Mouse (Mus musculus) lung, postnatal 0 days (tissue): ENCODE data around the gene Ubash3b. TPM values are rescaled to one million over a fixed set of nuclear protein-coding genes. Genes with fewer than 3 reads are reported as not detected.
A peak's percentile ranks its signal among the peaks of the same experiment; 100 is the strongest.

Source experiments
- ATAC-seq: fragments of 200-750 bp; cut with Nextera tagmentation; 2 replicates; pipeline ENCODE4 v1.8.0; 2017; ENCODE audit warnings: moderate library complexity
- DNase-seq: peaks from one replicate; pipeline ENCODE4 v3.0.0-alpha.2; 2016; ENCODE audit warnings: low spot score
- H3K27ac ChIP-seq: fragments of 300-500 bp; sonication (generic); 2 replicates; pipeline ENCODE4 v1.5.1; 2014; ENCODE audit warnings: antibody characterized with exemption, mild to moderate bottlenecking, low read length, mixed read lengths
- H3K27me3 ChIP-seq: fragments of 300-500 bp; sonication (generic); replicated peaks from 2 replicates; pipeline ENCODE4 v1.6.1; 2014; ENCODE audit warnings: low read length, mixed read lengths; ENCODE audit not compliant: insufficient read depth
- H3K36me3 ChIP-seq: fragments of 300-500 bp; sonication (generic); 2 replicates; pipeline ENCODE4 v1.6.1; 2014; ENCODE audit warnings: low read length, mixed read lengths; ENCODE audit not compliant: insufficient read depth
- H3K4me1 ChIP-seq: fragments of 300-500 bp; sonication (generic); 2 replicates; pipeline ENCODE4 v1.6.1; 2014; ENCODE audit warnings: antibody characterized with exemption, low read depth, low read length, mixed read lengths; ENCODE audit not compliant: insufficient read depth
- H3K4me2 ChIP-seq: fragments of 300-500 bp; sonication (generic); replicated peaks from 2 replicates; pipeline ENCODE4 v1.6.1; 2014; ENCODE audit warnings: low read depth, mild to moderate bottlenecking, low read length, moderate library complexity, mixed read lengths
- H3K4me3 ChIP-seq: fragments of 300-500 bp; sonication (generic); 2 replicates; pipeline ENCODE4 v1.5.1; 2014; ENCODE audit warnings: low read depth, low read length
- H3K9ac ChIP-seq: fragments of 300-500 bp; sonication (generic); replicated peaks from 2 replicates; pipeline ENCODE4 v1.6.1; 2014; ENCODE audit warnings: low read depth, mild to moderate bottlenecking
- H3K9me3 ChIP-seq: fragments of 300-500 bp; sonication (generic); 2 replicates; pipeline ENCODE4 v1.6.1; 2016; ENCODE audit warnings: low read length, mixed read lengths
- CTCF ChIP-seq: IDR thresholded peaks from 2 replicates; pipeline ENCODE4 v1.5.1; 2016; ENCODE audit warnings: antibody characterized with exemption, mild to moderate bottlenecking
- EP300 ChIP-seq: IDR thresholded peaks from 2 replicates; pipeline ENCODE4 v1.6.1; 2016; ENCODE audit warnings: antibody characterized with exemption, mild to moderate bottlenecking, control low read depth
- WGBS: fragments of 180-500 bp; shearing (Covaris S2); extraction: QIAGEN DNeasy Blood & Tissue Kit; methylation state at CpG from one replicate; pipeline ENCODE4 v1.1.7; 2014; 5-methylcytosine and 5-hydroxymethylcytosine counted together
- polyA plus RNA-seq: library from polyadenylated mRNA; unstranded; fragments of >200 nt; fragmentation: Nextera tagmentation; extraction: Ambion mirVana; gene quantifications from 2 replicates; pipeline ENCODE4 v1.2.1, GENCODE M21; 2015

Gene Ubash3b
- polyA plus RNA-seq, 1 experiment from 2014 or later, result 4.1 TPM

DNA sequence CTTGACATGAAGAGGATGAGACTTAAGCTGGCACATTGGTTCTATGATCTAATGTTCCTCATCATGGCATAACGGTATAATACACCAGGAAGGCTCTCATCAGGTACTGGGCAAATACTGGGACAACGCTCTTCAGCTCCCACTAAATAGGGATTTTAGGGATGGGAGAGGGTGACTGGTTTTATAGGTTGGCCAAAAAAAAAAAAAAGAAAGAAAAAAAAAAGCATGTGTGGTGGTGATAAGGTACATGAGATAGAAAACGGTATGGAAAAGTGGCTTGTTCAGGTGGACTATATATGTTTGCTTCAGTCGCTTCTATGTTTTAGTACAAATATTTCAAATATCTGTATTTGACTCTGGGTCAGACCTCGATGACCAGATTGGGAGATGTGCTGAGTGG, 86.0 kb downstream of the Ubash3b start:
- no peaks in the 10 kb centered on the region for H3K27me3 ChIP-seq
- no peak overlapping the region for H3K9ac ChIP-seq
- no peak overlapping the region for H3K4me2 ChIP-seq
- ATAC-seq (no peak), DNase-seq (no peak)
- 85% methylated on average over 5 of the region's 5 CpGs for WGBS
- no peak overlapping the region for H3K4me3 ChIP-seq
- no peaks in the 10 kb centered on the region for H3K36me3 ChIP-seq
- no peaks in the 10 kb centered on the region for H3K9me3 ChIP-seq
- no peak for TF ChIP-seq CTCF
- TF ChIP-seq EP300, result no peak
- H3K27ac ChIP-seq, result no peak overlapping the region
- H3K4me1 ChIP-seq, result no peaks in the 10 kb centered on the region

DNA sequence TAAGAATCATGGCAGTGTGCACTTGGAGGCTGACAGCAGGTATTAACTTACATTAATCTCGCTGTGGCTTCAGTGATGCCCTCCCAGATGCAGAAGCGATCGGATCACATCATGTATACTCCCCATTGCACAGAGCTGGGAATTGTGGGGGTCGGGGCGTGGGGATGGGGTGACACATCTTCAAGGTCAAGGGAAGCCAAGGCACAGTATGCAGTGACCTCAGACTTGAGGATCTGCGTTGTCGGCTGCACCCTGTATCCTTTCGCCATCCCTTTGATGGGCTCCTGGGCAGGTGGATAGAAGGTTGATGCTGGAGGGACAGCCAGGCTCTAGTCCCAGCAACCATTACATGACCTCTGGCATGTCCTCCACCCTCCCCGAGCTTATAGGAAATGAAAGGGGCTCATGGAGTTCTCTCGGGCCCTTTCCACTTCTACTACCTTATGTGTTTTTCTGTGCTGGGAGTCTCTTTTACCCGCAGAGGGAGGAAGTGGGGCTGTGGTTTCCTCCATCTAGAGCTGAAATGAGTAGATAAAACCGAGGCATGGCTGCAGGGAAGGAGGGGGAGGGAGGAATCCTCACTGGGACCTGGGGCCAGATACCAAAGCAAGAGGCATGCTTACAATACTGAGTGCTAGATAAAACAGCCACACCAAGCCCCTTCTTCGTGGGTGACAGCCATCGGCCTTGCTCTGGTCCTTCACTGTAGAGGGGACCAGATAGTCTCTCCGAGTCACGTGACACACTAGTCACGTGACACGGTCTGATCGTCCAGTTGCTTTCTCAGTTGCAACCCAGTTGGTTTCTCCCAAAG, 88.1 kb downstream of the Ubash3b start:
- no peaks in the 10 kb centered on the region for H3K4me1 ChIP-seq
- no peak overlapping the region for H3K27ac ChIP-seq
- H3K9ac ChIP-seq, result no peak overlapping the region
- no peaks in the 10 kb centered on the region for H3K27me3 ChIP-seq
- no peaks in the 10 kb centered on the region for H3K9me3 ChIP-seq
- no peak for TF ChIP-seq EP300
- no peak for TF ChIP-seq CTCF
- H3K4me3 ChIP-seq, result no peak overlapping the region
- WGBS, result 73% methylated on average over 19 of the region's 19 CpGs
- no peak overlapping the region for H3K4me2 ChIP-seq
- ATAC-seq, result no peak
- H3K36me3 ChIP-seq, result no peaks in the 10 kb centered on the region
- peak; percentile 15 for DNase-seq

DNA sequence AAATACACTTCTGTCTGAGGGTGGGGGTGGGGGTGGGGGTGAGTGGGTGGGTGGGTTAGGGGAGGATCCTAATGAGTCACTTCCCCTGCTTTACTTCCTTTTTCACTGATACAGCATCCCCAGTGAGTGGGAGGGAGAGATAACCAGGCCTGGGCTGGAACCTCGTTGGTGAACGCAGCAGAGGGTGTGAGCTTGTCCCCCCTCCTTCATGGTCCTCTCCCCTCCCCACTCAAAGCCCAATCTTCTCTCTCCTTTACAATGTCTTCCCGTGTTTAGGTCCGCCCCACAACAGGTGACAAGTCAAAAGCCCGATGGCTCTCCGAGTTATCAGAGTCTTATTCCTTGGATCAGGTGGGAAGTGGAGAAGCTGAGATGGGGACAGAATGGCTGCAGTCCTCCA, 88.7 kb downstream of the Ubash3b start:
- Histone ChIP-seq H3K9me3 (no peaks in the 10 kb centered on the region), H3K36me3 (no peaks in the 10 kb centered on the region), H3K27me3 (no peaks in the 10 kb centered on the region), H3K9ac (no peak overlapping the region), H3K27ac (no peak overlapping the region), H3K4me1 (0 out of 2 replicates have a peak, but pooled peaks cover 3% of the 10 kb centered on the region), H3K4me2 (no peak overlapping the region), H3K4me3 (no peak overlapping the region)
- DNase-seq (no peak), ATAC-seq (peak; percentile 49)
- TF ChIP-seq CTCF (no peak), EP300 (no peak)
- WGBS, result 62% methylated on average over 6 of the region's 6 CpGs

DNA sequence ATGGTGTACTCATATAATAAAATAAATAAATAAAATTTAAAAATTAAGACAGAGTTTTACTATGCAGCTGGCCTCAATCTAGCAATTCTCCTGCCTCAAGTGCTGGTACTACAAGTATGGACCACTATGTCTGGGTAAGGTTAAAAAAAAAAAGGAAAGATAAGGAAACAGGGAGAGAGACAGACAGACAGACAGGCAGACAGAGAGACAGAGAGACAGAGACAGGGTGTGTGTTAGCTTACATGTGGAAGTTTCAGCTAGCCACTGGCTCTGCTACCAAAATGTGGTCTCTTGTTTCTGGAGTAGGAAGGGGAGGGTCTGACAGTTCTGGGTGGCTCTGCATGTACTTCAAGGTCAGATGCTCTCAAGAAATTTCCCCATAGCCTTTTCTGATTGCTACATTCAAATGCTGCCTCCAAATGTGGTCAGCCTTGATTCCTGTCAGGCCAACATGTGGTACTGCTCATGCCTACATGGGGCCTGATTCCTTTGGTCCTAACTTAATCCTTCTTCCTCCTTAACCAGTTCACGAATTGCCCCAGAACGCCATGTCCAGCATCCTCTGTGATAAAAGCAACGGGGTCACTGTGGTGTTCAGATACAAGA, 89.5 kb downstream of the Ubash3b start:
- no peak overlapping the region for H3K4me2 ChIP-seq
- 0 out of 2 replicates have a peak, but pooled peaks cover 6% of the 10 kb centered on the region for H3K4me1 ChIP-seq

DNA sequence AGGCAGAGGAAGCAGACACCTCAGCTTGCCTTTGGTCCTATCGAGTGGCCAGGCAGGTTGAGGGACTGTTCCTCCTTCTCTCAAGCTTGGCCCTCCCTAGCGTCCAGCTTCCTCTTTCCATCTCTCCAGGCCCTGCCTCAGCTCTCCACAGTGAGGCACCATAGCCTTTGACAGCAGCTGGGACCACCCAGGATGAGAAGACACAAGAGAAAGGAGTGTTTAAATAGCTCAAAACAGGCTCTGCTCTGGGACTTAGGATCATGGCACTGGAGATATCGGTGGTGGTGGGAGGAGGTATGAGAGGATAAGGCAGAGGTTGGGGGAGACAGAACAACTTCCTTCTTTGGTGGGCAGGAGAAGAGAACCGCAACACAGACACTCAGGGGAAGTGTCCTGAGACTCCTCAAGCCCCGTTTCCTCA, 90.7 kb downstream of the Ubash3b start:
- Histone ChIP-seq H3K4me2 (no peak overlapping the region), H3K27ac (no peak overlapping the region), H3K36me3 (no peaks in the 10 kb centered on the region), H3K9ac (no peak overlapping the region), H3K9me3 (no peaks in the 10 kb centered on the region), H3K4me1 (0 out of 2 replicates have a peak, but pooled peaks cover 6% of the 10 kb centered on the region), H3K27me3 (no peaks in the 10 kb centered on the region), H3K4me3 (no peak overlapping the region)
- TF ChIP-seq CTCF (peak; percentile 38), EP300 (no peak)
- DNase-seq (peak; percentile 38), ATAC-seq (no peak; the same call in 1 of the 2 replicates)
- 47% methylated on average over 5 of the region's 5 CpGs for WGBS

More for the DNA sequence above, 89.5 kb downstream of the Ubash3b start:
- Histone ChIP-seq H3K27me3 (no peaks in the 10 kb centered on the region), H3K9ac (no peak overlapping the region), H3K36me3 (no peaks in the 10 kb centered on the region), H3K27ac (no peak overlapping the region), H3K4me3 (no peak overlapping the region), H3K9me3 (no peaks in the 10 kb centered on the region)
- ATAC-seq (no peak), DNase-seq (peak; percentile 58)
- 61% methylated on average over 3 of the region's 3 CpGs for WGBS
- TF ChIP-seq CTCF (no peak), EP300 (no peak)

DNA sequence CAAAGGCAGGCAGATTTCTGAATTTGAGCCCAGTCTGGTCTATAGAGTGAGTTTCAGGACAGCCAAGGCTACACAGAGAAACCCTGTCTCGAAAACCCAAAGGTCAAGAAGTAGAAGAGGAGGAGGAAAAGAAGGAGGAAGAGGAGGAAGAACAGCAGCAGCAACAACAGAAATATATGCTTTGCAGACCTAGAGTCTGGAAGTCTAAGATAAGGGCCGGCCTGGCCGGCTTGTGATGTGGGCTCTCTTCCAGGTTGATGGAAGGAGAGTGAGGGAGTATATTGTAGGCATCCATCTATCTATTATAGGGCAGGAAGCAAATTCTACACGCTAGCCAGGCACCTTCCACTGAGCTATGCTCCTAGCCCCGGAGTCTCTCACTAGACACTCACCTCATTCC, 92.0 kb downstream of the Ubash3b start:
- WGBS, result 64% methylated on average over 5 of the region's 5 CpGs
- Histone ChIP-seq H3K27me3 (no peaks in the 10 kb centered on the region), H3K4me1 (0 out of 2 replicates have a peak, but pooled peaks cover 6% of the 10 kb centered on the region), H3K36me3 (no peaks in the 10 kb centered on the region), H3K27ac (no peak overlapping the region), H3K4me3 (no peak overlapping the region), H3K9ac (no peak overlapping the region), H3K4me2 (no peak overlapping the region), H3K9me3 (no peaks in the 10 kb centered on the region)
- DNase-seq, result no peak
- TF ChIP-seq CTCF, result no peak
- TF ChIP-seq EP300, result no peak
- no peak for ATAC-seq
